Mouse (Mus musculus) c-Kit-negative CD71-positive TER-119-positive erythroid progenitor cells, embryonic 14.5 days (primary cell): ENCODE results near the gene Olfr1209.

ENCODE experiments used
- DNase-seq: peaks from one replicate; pipeline ENCODE4 v3.0.0-alpha.2; 2013; ENCODE audit warnings: low read depth, low spot score

The Olfr1209 gene

GRCm38 (mm10) chr2:88915057-88915456, at the start of gene Olfr1209:
TSS of gene Olfr1209 (minus strand) at chr2:88915157.
- no peak for DNase-seq

DNA sequence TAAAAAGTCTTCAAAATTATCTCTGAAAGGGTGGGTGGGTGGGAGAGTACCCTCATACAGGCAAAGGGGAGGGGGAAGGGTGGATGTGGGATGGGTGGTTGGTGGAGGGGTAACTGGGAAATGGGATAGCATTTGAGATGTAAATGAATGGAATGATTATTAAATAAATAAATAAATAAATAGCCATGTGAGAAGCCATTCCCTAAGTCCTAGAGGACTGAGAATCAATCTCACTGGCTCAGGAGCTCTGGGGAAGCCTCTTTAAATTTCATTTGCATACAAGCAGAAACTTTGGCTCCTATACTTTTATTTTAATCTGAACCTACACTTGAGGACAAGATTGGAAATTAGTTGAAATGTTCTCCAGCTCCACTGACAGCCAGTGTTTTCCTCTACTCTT, 38.7 kb upstream of the Olfr1209 start, which contains the start of gene Olfr1212:
Gene Olfr1212 (plus strand): TSS at position 301 of the 400 bp plus-strand sequence.
- no peak for DNase-seq

DNA sequence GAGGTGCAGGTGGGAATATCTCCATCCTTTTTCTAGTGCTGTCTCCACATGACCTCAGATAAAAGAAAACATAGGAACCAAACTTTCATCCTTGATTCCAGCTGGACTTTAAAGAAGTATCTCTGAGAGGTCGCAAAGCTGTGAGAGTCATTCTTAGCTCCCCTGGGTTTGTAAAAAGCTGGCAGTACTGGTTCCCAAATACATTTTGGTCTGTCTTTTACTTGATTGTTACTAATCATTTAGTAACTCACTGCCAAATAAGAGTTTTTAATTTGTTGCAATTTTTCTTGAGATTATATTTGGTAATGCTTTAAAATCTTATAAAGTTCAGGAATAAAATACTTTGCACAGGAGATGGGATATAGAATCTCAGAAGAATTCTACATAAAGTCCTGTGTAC, 23.1 kb upstream of the Olfr1209 start, which contains the start of gene Olfr1211:
Gene Olfr1211 (minus strand): TSS at position 101 of the 400 bp plus-strand sequence.
- no peak for DNase-seq

GRCm38 (mm10) chr2:88902211-88902610, 12.7 kb downstream of the Olfr1209 start, which contains the start of gene Olfr1208:
TSS of gene Olfr1208 (minus strand) at chr2:88902311.
- no peak for DNase-seq

DNA sequence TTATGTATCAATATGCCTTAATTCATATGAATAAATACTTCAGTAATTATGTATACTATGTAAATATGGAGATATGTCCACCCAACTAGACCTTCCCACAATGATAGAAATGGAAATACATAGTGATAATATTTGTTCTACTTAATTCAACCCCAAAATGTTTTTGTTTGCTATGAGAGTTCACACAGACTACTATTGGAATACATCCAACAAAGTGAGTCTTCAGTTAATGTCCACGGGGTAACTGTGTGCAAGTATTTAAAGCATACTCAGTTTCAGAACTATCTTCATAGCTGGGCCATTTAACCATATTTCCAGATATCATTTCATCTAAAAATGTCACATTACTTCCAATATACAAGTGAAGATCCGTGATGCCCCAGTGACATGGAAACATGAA, 52.0 kb downstream of the Olfr1209 start, which contains the start of gene Olfr1206:
Gene Olfr1206 (plus strand): TSS at position 301 of the 400 bp plus-strand sequence.
- DNase-seq = no peak
